Mouse (Mus musculus) heart, adult 2 months (tissue): ENCODE data around the gene Zfp985.
"Not testable (repeated sequence)": the region's sequence is repeated elsewhere in the genome, so short reads cannot be mapped to it uniquely, and the experiment has no call there.

Source experiments
- CTCF ChIP-seq: fragments of 200-600 bp; IDR thresholded peaks from 2 replicates; pipeline ENCODE4 v1.8.1; 2022; ENCODE audit warnings: antibody characterized with exemption, mild to moderate bottlenecking, moderate library complexity
- POLR2A ChIP-seq: fragments of 200-500 bp; IDR thresholded peaks from 2 replicates; pipeline ENCODE4 v1.6.1; 2011; ENCODE audit warnings: mild to moderate bottlenecking, low read depth, low read length, control low read depth; ENCODE audit not compliant: insufficient read depth

DNA sequence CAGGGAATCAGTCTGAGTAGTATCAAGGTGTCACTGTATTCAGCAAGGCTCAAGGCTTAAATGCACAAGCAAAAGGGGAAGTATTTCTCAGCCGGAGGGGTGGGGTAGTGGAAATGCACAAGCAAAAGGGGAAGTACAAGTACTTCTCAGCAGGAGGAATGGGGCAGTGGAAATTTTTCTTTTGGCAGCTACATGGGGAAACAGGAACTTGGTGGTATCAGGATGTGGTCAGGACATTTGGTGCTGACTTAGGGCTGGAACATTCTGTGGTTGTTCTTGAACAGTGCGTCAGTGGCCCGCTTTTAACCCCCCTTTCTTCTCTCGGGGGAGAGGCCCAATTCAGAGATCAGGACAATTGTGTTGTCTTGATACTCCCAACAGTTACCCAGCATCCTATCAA is 26.3 kb downstream of the Zfp985 start:
- TF ChIP-seq CTCF, POLR2A: not testable (repeated sequence)
